7 mouse cellular contexts compared by ENCODE assay signal in genomic region chr14:75786868-75787793, GRCm38 (mm10). TPM values are rescaled to one million over a fixed set of nuclear protein-coding genes. Genes with fewer than 3 reads are reported as not detected.
DNase-seq lines count a peak whose midpoint lies in the region; ATAC-seq and TF ChIP-seq lines count a peak whose summit lies in the region.

Slc25a30 (minus strand) TSS chr14:75787037.

- H3K27ac ChIP-seq in intestine, postnatal 0 days (ENCODE audit: low read depth, low read length) = peak within 1 kb of the TSS; percentile 82
- H3K27ac ChIP-seq in midbrain, embryonic 12.5 days (replicated peaks) = peak within 1 kb of the TSS; percentile 85
- H3K27ac ChIP-seq in small intestine, adult 2 months (ENCODE audit: insufficient read depth, low read depth, low read length) = peak within 1 kb of the TSS; percentile 60

- peak; percentile 96 for DNase-seq in adrenal gland, adult 8-10 months
- peak; percentile 95 for DNase-seq in embryo, embryonic 9.5 days (ENCODE audit: extremely low spot score)
- DNase-seq in gastrocnemius, postnatal 4 days (ENCODE audit: low spot score in 2 of 2) = peak; percentile 88 to 96
- DNase-seq in left cerebral cortex, postnatal 4 days = peak; percentile 96

- peak within 1 kb of the TSS; percentile 97 for H3K4me2 ChIP-seq in intestine, postnatal 0 days (replicated peaks; ENCODE audit: low read depth)
- peak within 1 kb of the TSS; percentile 71 for H3K4me2 ChIP-seq in midbrain, embryonic 12.5 days (replicated peaks)

- H3K27me3 ChIP-seq in intestine, postnatal 0 days (replicated peaks; ENCODE audit: control insufficient read depth, insufficient read depth, low read length) = 0 out of 2 replicates have a peak, but pooled peaks cover 4% of the 10 kb centered on the region
- H3K27me3 ChIP-seq in midbrain, embryonic 12.5 days = peaks cover 7% of the 10 kb centered on the region; the same call in 1 of the 2 replicates
- no peaks in the 10 kb centered on the region for H3K27me3 ChIP-seq in small intestine, adult 2 months (ENCODE audit: control insufficient read depth, insufficient read depth, low read length)

- peak within 1 kb of the TSS; percentile 53 for H3K9ac ChIP-seq in intestine, postnatal 0 days (ENCODE audit: low read depth, low read length)
- H3K9ac ChIP-seq in midbrain, embryonic 12.5 days (replicated peaks) = peak within 1 kb of the TSS; percentile 77

- H3K9me3 ChIP-seq in intestine, postnatal 0 days (ENCODE audit: control insufficient read depth) = no peaks in the 10 kb centered on the region
- H3K9me3 ChIP-seq in midbrain, embryonic 12.5 days = no peaks in the 10 kb centered on the region

- H3K4me1 ChIP-seq in intestine, postnatal 0 days (replicated peaks; ENCODE audit: control insufficient read depth, insufficient read depth, low read length) = no peaks in the 10 kb centered on the region
- H3K4me1 ChIP-seq in midbrain, embryonic 12.5 days = peaks cover 6% of the 10 kb centered on the region; the same call in 1 of the 2 replicates
- no peaks in the 10 kb centered on the region for H3K4me1 ChIP-seq in small intestine, adult 2 months (ENCODE audit: control insufficient read depth, insufficient read depth, insufficient read length, low read length)

- H3K36me3 ChIP-seq in intestine, postnatal 0 days (ENCODE audit: control insufficient read depth, insufficient read depth) = no peaks in the 10 kb centered on the region
- H3K36me3 ChIP-seq in midbrain, embryonic 12.5 days = no peaks in the 10 kb centered on the region
- no peaks in the 10 kb centered on the region; the same call in 1 of the 2 replicates for H3K36me3 ChIP-seq in small intestine, adult 2 months (ENCODE audit: control insufficient read depth, insufficient read depth, low read length)

- ATAC-seq in intestine, postnatal 0 days = peak; percentile 99
- peak; percentile 99 for ATAC-seq in midbrain, embryonic 12.5 days (ENCODE audit: low FRiP score, low read depth)

- TF ChIP-seq POLR2A in small intestine, adult 2 months (IDR thresholded peaks at IDR 0.05; ENCODE audit: low read depth, low read length) = peak; percentile 94

- TF ChIP-seq CTCF in intestine, postnatal 0 days (IDR thresholded peaks at IDR 0.05; ENCODE audit: low read depth) = 0 out of 2 replicates have a peak, but pooled peaks have one; percentile 13
- no peak for TF ChIP-seq CTCF in small intestine, adult 2 months (IDR thresholded peaks at IDR 0.05; ENCODE audit: extremely low read depth, insufficient read length, insufficient replicate concordance, low read depth, low read length)

- peak within 1 kb of the TSS; percentile 76 for H3K4me3 ChIP-seq in intestine, postnatal 0 days (ENCODE audit: low read depth, low read length)
- peak within 1 kb of the TSS; percentile 62 for H3K4me3 ChIP-seq in midbrain, embryonic 12.5 days
- H3K4me3 ChIP-seq in small intestine, adult 2 months (ENCODE audit: low read depth, low read length) = peak within 1 kb of the TSS; percentile 82

- WGBS in intestine, postnatal 0 days = 6% methylated on average over 43 of the region's 51 CpGs
- 7% methylated on average over 51 of the region's 51 CpGs for WGBS in midbrain, embryonic 12.5 days
- 4% methylated on average over 51 of the region's 51 CpGs for WGBS in small intestine, adult 2 months

- intact Hi-C loops in left cerebral cortex, postnatal 4 days (cut with DNase I) = loop anchor here (5.0 kb wide), 1 partner anchor 40 kb away; no protein-coding TSS in a partner anchor

RNA-seq across cellular contexts. Expression of gene Slc25a30, which starts in this region (rescaled TPM):
- 100 to 1,000 TPM in 2 of 4 experiments, 10 to 100 TPM in 2; 88.4 to 209 (median 152) TPM for total RNA-seq in adrenal gland, adult 8-10 months (2022)
- 10 to 100 TPM in 1 of 2 experiments, 1 to 10 TPM in 1; 9.4 to 11.0 TPM for total RNA-seq in gastrocnemius, postnatal 4 days (2021)
- 2.5 TPM in 2 replicates for polyA plus RNA-seq in intestine, postnatal 0 days (2015; fragmentation: Nextera tagmentation; extraction: Ambion mirVana)
- 10 to 100 TPM; 19.4 to 23.9 TPM for total RNA-seq in left cerebral cortex, postnatal 4 days (2021)
- polyA plus RNA-seq in midbrain, embryonic 12.5 days (2016; fragmentation: Nextera tagmentation; extraction: Ambion mirVana) = 7.5 and 8.3 TPM in 2 replicates
- 0.95 and 1.2 TPM in 2 replicates for polyA plus RNA-seq in small intestine, adult 2 months (2012; rRNA removed)

Comparison
In these comparisons a context has a peak if more than half of its experiments do, and no peak if none do; other contexts are left out.
1. Peak in every context shown above with its lines: DNase-seq, ATAC-seq, H3K4me3 ChIP-seq and H3K27ac ChIP-seq.